Mouse (Mus musculus): ENCODE measurements at regions not wholly inside any gene's neighbourhood (a gene's known extent, or its start where the extent isn't known, plus 50 kb on each side); places are given as distances from the start of the nearest gene placed in this dataset.

DNA sequence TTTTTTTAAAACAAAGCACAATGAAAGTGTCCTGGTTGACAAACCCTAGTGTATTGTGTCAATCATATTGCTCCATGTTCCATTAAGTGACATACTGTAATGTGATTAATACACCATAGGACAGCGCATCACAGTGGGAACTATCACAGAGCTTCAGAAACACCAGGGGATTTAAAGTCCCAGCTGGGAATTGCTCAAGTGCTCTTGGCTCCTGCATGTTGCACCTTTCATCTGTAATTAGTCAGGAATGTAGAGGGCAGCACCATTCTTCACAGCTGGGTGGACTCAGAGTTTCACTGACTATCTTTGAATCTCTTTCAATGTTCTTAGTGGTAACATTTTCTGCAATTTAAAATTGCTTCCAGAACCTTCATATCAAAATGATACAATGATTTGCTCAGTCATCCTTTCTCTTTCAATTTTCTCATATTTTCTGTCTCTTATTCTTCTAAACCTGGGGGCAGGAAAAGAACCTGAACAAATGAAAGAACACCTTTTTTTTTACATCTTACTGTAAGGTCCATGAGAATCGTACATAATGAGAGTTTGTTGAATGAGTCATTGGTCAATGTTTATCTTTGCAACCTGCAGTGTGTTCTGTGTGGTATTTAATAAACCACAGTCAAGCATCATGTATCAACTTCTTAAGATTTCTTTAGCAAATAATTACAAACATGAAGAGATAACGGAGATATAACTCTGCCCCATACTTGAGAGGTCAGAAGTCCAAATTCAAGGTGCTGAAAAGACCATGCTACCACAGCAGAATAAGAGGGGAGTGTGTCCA lies 333.0 kb downstream of the Etaa1 start:
- DNase-seq (ENCODE audit: low read depth, low spot score): peak; percentile 14

DNA sequence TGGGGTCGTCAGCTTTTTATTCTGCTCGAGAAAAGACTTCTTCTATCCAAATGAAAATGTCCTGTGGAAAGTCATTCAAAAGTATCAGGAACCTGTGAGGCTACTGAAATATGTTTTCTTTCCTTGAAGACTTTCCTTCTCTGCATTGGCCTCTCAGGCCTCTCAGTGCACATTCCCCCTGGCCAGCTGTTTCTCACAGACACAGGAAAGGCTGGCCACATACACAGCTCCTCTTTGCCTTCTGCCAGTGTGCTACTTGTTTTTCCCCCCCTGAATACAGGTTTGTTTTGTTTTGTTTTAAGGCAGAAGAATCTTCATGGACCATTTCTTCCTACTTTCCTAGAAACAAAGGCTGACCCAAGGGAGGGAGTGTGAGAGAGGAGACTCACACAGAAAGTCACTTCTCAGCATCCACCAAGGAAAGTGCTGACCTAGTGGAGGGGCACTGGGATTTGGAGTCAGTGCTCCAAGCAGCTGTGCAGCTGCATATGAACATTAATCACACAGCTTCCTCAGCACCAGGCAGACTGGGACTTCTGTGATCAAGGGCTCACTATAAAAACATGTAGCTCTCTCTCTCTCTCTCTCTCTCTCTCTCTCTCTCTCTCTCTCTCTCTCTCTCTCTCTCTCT lies 324.0 kb downstream of the Etaa1 start:
- no peak for DNase-seq (ENCODE audit: low read depth, low spot score)

DNA sequence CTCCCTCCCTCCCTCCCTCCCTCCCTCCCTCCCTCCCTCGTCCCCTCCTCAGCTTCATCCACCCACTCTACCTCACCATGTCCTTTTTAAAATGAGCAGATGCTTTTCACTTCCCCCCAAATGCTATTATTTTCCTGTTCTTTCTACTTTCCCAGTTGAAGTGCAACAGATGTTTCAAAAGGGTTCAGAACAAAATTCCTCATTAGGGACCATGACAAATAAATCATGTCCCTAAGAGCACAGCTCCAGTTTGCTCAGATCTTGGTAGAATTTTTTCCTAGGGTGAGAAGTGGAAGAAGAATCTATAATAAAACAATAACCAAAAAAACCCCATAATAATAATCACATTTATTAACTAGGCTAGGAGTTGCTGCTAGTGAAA lies 323.5 kb downstream of the Etaa1 start:
- DNase-seq (ENCODE audit: low read depth, low spot score): no peak

DNA sequence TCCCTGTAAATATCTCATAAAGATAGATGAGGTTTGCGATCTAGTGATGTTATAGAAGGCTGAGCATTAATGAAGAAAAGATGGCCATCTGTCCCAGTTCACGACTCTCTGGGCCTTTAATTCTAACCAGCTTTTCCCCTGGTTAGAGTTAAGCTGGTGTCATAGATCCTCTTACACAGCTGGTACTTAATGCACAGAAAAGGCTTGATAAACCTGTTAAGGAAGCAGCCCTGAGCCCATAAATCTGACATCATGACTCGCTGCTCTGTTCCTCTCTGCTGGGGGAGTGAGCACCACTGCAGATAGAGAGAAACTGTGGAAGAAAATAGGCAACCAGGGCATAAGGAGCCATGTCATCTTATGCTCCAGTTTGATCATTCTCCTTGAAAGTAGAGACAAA lies 316.5 kb downstream of the Etaa1 start:
- no peak for DNase-seq (ENCODE audit: low read depth, low spot score)

DNA sequence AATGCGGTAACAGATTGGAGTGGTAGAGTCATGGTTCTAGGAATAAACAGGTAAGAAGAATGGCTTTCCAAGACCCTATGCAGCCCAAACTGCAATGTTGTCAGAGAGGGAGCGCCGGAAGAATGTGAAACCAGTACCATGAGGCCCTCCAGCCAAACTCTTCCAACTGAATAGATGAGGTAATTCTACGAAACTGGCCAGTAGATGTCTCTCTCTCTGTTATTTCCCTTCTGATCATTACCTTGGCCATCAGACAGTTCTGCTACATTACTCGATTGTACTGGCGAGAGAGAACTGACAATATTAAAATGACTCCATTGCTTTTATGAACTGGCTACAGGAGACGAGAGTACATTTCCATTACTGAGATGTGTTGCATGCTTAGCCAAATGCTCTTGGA lies 313.8 kb downstream of the Etaa1 start:
- no peak for DNase-seq (ENCODE audit: low read depth, low spot score)

DNA sequence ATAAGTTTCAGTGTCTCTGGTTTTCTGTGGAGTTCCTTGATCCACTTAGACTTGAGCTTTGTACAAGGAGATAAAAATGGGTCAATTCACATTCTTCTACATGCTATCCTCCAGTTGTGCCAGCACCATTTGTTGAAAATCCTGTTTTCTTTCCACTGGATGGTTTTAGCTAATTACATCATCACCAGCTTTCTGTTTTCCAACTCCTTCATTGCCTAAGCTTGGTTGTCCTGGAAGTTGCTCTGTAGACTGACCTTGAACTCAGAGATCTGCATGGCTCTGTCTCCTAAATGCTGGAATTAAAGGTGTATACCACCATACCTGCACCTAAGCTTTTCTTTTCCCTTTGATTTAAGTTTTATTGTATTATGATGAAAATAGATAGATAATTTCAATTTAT lies 306.2 kb downstream of the Etaa1 start:
- DNase-seq (ENCODE audit: low read depth, low spot score): no peak

DNA sequence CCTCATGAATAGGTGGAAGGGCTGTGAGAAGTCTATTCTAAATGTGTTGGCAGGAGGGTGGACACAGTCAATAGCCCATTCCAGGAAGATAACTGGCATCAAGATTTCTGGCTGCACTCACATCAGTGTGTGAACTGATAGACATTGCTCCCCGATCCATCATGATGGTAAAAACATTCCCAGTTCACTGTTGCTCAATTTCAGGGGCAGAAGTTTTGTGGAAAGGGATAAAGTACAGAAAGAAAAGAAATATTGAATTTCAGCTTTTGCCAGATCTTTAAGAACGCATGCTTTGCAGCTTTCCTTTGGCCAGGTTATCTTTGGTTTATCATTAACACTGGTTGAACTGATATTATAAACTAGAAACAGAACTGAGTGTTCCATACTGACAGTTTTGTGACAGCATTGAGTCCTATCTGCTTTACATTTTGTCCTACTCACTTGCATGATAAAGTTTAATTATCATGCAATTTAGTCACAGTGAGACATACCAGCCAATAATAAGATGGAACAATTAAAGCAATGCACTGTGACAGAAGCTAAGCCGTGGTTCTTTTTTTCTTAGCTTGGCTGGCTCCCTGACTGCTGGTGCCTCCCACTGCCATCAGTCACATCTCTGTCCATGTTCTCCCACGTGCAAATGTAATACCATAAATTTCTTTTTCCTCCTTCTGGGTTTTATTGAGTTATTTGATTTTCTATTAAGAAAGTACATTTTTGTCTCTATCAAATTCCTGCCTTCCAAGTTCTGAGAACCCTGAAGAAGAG lies 302.1 kb downstream of the Etaa1 start:
- no peak for DNase-seq (ENCODE audit: low read depth, low spot score)

DNA sequence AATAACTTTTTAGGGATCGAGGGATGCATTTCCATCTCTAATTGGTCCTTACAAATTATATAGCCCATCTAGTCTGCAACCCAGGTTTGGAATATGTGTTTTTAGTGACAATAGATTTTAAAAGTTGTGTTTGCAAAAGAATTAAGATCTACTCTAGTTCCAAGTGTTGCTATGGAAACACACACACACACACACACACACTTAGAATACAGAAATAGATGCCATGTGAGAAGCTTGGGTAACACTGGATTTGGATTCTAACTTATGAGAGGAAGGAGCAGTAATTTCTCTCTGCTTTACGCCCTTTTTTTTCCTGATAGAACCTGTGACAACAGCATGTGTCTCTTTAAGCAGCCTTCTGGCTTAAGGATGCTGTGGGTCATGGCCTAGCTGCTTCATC lies 297.8 kb downstream of the Etaa1 start:
- no peak for DNase-seq (ENCODE audit: low read depth, low spot score)

DNA sequence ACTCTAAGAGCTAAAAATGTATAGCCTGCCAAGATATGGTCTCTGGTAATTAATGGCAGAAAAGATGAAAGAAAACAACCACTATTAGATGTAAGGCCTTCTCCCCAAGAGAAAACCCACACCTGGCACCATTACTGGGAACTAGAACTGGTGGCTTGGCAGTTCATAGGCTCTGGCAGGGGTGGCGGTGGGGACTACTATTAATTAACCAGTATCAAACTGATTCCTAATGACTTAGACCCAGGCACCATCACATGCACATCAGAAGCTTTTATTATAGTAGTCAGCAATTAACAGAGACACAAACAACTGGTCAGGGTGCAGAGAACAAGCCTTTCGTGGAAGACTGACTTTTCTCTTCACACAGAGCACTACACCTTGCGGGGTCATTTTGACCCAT lies 296.0 kb downstream of the Etaa1 start:
- DNase-seq (ENCODE audit: low read depth, low spot score): no peak

DNA sequence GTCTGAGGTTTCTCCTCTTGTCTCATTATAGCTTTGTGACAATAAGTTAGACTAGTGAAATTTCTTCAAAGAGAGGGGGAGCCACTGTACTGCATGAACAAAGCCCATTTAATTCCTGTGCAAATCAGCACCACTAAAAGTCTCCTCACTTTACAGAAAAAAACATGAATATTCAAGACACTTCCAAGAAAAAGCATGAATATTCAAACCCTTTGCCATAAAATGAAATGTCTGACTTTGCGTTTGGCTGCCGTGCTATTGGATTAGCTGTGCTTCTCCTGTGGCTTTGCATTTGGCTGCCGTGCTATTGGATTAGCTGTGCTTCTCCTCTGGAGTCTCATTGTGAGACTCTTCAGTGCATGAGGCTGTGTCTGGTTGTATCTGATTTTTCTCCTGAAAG lies 295.4 kb downstream of the Etaa1 start:
- no peak for DNase-seq (ENCODE audit: low read depth, low spot score)

DNA sequence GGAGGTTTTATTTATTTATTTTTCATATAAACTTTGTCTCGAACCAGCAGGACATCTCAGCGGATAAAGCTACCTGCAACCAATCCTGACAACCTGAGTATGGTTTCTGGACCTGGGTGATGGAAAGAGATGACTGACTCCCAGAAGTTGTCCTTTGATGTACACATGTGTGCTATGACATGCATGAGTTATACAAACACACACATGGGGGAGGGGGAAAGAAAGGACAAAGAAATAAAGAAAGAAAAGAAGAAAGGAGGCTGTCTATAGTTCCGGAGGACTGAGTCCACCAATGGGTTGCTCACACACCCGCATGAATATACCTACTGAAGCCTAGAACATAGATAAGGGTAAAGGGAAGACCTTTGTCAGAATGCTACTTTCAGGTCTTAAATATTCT lies 295.0 kb downstream of the Etaa1 start:
- DNase-seq (ENCODE audit: low read depth, low spot score): no peak

DNA sequence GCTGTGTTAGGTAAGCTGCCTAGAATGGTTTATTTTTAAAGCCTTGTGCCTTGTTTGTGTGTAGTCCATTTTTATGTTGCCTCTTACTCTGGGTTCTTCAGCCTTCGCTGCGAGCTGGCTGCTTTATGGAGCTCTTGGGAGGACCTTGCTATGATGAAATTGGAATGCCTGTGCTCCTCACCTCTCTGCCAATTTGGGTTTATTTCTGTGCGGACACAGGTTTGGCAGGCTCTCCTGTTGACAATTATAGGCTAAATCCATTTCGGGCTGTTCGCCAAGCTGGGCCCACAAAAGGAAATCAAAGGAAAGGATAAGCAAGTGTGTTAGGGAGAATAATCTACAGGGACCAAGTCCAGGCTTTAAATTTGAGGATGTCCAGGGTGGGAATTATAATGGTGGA lies 289.8 kb downstream of the Etaa1 start:
- DNase-seq (ENCODE audit: low read depth, low spot score): no peak

DNA sequence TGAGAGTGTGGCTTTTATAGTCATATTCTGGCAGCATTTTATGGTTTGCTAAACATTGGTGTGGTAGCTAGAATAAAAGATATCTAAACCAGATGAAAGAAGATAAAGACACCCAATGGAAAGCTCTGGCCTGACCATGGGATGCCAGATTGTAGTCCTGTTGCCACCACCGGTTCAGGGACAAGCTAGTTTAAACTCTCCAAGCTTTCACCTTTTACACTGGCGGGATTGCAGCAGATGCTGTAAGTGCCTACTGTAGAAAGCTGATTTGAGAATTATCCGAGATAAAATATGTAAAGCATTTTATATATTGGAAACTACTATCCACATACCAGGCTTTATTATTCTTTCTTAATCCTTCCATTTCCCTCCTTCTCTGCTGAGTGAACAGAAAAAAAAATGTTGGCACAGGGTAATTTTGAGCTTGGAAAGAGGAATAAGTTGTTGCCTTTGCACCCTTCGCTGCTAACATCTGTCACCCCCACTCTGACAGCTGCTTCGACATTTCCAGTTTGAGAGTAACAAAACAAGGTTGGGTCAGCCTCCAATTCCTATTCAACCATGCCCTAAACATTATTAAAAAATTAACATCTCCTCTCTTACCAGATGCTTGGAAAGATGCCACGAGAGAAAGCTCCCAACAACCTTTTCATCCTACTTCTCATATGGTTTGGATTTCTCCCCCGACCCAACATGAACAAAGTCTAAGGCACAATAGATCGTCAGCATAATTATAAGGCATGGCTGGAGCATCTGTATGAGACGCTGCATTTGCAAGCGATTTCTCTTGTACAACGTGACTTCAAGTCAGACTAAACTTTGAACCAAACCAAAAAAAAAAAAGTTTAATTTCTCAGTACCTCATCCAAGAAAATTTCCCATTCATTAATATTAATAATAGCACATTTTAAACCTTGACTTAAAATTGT lies 287.8 kb downstream of the Etaa1 start:
- peak; percentile 7 for DNase-seq (ENCODE audit: low read depth, low spot score)

DNA sequence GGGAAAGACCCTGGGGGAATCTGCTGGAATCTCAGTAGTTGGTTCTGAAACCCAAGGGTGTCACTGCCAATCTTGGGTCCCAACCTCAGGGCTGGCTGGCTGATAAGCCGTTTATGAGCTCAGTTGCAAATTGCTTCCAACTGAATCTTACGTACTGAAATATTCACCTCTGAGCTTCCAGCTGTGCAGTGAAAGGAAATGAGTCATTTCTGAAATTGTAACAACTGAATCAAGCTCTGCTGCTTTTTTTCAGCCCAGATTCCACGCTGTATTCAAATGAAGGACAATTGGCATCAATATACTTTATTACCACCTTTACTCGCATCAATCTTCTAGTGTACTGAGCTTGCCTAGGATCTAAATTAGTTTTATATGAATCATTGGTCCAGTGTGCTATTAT lies 272.7 kb downstream of the Etaa1 start:
- DNase-seq (ENCODE audit: low read depth, low spot score): peak; percentile 75

DNA sequence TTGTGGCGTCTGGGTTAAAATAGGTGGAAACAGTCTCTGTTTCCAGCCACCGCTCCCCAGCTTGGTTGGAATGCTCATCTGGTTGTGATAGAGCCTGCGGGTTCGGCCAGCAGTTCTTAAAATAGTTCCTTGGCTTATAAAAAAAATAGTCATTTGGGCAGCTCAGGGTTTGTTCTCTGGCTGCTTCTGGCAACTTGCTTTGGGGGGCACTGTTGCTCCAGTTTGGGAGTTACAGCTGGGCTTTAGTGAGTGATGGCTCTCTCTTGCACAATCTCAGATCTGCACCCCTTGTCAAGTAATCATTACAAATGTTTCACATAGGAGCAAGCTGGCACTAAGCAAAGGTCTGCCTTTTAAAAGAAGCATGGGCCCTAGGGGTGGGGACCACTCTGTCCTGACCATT lies 268.0 kb downstream of the Etaa1 start:
- DNase-seq (ENCODE audit: low read depth, low spot score): peak; percentile 94

DNA sequence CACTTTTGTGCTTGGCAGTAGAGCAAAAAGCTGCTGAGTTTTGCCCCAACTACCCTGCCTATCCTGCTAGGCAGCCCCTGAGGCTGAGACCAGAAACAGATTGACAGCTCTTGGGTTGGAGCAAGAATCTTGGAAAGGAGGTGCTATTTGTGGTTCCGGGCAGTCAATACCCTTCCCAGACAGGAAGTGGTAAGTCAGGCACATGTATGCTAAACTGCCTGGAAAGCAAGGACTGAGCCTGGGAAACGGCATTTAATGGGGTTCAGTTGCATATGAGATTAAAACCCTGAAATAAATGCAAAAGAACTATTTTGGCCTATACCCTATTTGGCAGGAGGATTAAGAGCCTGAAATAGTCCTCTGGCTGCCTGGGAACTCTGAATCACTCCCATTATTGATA lies 266.9 kb downstream of the Etaa1 start:
- DNase-seq (ENCODE audit: low read depth, low spot score): peak; percentile 60

DNA sequence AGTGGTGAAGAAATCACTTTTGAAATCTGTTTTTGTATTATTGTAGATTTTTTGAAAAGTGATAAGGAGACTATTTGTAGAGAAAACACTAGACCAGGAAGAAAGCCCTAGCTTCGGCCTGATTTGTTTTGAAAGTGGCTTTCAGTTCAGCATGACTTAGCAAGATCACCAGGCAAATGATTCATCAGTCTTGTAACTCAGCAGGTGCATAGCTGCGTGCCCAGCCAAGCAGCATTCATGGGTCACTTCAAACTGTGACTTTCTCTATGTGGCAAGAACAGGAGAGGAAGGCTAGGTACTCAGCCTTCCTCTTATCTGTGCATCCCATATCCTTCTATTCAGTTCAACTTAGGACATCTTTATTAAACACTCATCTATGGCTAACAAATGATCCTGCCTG lies 259.5 kb downstream of the Etaa1 start:
- no peak for DNase-seq (ENCODE audit: low read depth, low spot score)

DNA sequence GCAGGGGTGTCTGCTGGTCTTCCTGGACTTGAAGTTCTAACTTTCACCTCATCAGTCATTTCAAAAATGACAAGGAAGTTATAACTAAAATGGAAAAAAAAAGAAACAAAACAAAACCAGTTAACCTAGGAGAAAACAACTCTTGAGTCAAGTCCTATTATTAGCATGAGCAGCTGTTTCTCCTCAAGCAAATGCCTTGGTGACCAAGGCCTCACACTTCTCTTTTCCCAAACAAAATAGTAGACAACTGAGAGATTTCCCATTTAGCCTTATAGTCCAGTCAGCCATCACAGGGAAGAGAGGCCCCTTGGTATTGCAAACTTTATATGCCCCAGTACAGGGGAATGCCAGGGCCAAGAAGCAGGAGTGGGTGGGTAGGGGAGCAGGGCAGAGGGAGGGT lies 244.9 kb downstream of the Etaa1 start:
- DNase-seq (ENCODE audit: low read depth, low spot score): no peak

DNA sequence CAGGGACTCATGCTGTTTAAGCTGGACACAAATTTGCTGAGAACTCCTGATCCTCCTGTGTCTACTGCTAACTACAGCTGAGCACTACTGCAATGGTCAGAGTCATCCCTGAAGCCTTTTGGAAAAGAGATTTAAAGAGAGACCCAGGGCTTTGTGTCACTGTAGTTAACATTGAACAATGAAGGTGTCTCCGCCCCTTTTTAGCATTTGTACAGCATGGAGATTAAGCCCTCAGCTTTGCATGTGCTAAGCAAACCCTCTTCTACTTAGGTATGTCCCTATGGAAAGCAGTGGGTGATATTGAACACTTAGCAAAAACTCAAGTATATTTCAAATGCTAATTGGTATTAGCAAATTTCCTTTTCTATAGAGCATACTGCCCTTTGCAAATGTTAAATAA lies 231.6 kb downstream of the Etaa1 start:
- DNase-seq (ENCODE audit: low read depth, low spot score): no peak

DNA sequence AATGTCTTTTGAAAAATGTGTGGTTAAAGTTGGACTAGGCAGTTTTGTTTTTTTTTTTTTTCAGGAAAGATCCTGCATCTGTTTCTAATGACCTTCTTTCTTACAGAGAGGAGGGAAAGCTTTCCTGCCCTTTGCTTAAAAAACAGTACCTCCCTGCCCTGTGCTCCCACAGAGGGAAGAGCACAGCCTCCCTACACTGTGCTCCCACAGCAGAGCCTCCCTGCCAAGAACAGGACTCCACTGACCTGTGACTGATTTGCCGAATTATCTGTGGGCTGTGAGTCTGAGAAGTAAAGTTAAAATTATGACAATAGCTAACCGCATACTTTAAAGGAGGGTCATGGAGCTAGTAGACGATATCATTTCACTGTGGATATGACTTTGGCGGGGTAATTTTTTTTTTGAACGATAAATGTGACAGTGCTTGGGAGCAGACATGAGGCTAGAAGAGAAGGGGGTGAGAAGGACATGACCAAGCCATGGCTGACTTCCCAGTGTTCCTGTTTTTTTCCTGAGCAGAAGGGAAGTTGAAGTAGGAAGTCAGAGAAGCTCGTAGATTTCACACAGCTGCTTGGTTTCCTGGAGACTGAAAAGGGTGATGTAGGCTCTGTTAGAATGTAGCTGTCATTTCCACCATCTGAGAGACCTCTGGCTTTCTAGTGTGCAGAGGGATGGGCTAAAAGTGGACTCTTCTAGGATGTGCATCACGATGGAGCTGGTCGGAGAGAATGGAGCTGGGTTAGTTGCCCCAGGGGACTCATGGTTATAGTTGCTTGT lies 226.2 kb downstream of the Etaa1 start:
- no peak for DNase-seq (ENCODE audit: low read depth, low spot score)

DNA sequence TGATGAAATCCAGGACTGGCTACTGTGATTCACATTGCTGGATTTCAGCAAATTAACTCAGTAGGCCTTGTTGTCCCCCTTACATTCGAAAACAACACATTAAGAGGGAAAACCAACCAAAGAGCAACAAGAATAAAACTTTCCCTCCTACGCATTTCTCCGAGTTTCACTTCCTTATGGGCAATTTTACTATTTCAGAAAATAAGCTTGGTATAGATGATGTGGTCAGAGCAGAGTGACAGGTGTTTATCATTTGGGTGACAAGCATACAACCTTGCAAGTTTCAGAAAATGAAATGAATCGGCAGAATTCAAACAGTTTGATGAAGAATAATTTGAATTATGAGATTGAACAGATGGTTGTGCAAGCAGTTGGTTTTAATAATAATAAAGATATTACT lies 220.6 kb downstream of the Etaa1 start:
- DNase-seq (ENCODE audit: low read depth, low spot score): no peak
